Mouse (Mus musculus) limb, embryonic 15.5 days (tissue): ENCODE results near the gene Cntf. TPM values are rescaled to one million over a fixed set of nuclear protein-coding genes. Genes with fewer than 3 reads are reported as not detected.

Source experiments
- ATAC-seq: fragments of 200-750 bp; cut with Nextera tagmentation; 2 replicates; pipeline ENCODE4 v1.8.0; 2017; ENCODE audit warnings: low read depth, moderate TSS enrichment; ENCODE audit not compliant: insufficient number of reproducible peaks, low FRiP score, low TSS enrichment
- H3K27ac ChIP-seq: fragments of 300-500 bp; sonication (generic); 2 replicates; pipeline ENCODE4 v1.5.1; 2015; ENCODE audit warnings: moderate library complexity, mild to moderate bottlenecking, inconsistent platforms
- H3K27me3 ChIP-seq: fragments of 300-500 bp; sonication (generic); 2 replicates; pipeline ENCODE4 v1.6.1; 2015; ENCODE audit warnings: inconsistent platforms
- H3K36me3 ChIP-seq: fragments of 300-500 bp; sonication (generic); 2 replicates; pipeline ENCODE4 v1.6.1; 2015; ENCODE audit warnings: inconsistent platforms
- H3K4me1 ChIP-seq: fragments of 300-500 bp; sonication (generic); 2 replicates; pipeline ENCODE4 v1.6.1; 2015; ENCODE audit warnings: inconsistent platforms
- H3K4me2 ChIP-seq: fragments of 300-500 bp; sonication (generic); 2 replicates; pipeline ENCODE4 v1.6.1; 2015; ENCODE audit warnings: mild to moderate bottlenecking, inconsistent platforms
- H3K4me3 ChIP-seq: fragments of 300-500 bp; sonication (generic); 2 replicates; pipeline ENCODE4 v1.5.1; 2015; ENCODE audit warnings: mild to moderate bottlenecking, inconsistent platforms
- H3K9ac ChIP-seq: fragments of 300-500 bp; sonication (generic); 2 replicates; pipeline ENCODE4 v1.6.1; 2015; ENCODE audit warnings: inconsistent platforms
- H3K9me3 ChIP-seq: fragments of 300-500 bp; sonication (generic); 2 replicates; pipeline ENCODE4 v1.6.1; 2016; ENCODE audit warnings: inconsistent platforms
- WGBS: fragments of 180-500 bp; shearing (Covaris S2); methylation state at CpG from one replicate; pipeline ENCODE4 v1.1.7; 2015; 5-methylcytosine and 5-hydroxymethylcytosine counted together
- polyA plus RNA-seq: library from polyadenylated mRNA; unstranded; fragments of >200 nt; fragmentation: Nextera tagmentation; extraction: Ambion mirVana; gene quantifications from 2 replicates; pipeline ENCODE4 v1.2.1, GENCODE M21; 2015

Gene Cntf
- polyA plus RNA-seq, 1 experiment from 2014 or later, result 0.87 TPM

- Histone ChIP-seq H3K4me2 (peak overlapping the region; percentile 70), H3K27me3 (no peaks in the 10 kb centered on the region), H3K27ac (peak overlapping the region; percentile 100), H3K4me3 (peak overlapping the region; percentile 99), H3K36me3 (no peaks in the 10 kb centered on the region), H3K4me1 (peaks cover 2% of the 10 kb centered on the region; the same call in 1 of the 2 replicates), H3K9ac (peak overlapping the region; percentile 50), H3K9me3 (no peaks in the 10 kb centered on the region)
- under 1% methylated on average over 29 of the region's 29 CpGs for WGBS
- ATAC-seq, result no peak; the same call in 1 of the 2 replicates
Measured at GRCm38 (mm10) chr19:12796328-12796931, 31.0 kb upstream of the Cntf start.

DNA sequence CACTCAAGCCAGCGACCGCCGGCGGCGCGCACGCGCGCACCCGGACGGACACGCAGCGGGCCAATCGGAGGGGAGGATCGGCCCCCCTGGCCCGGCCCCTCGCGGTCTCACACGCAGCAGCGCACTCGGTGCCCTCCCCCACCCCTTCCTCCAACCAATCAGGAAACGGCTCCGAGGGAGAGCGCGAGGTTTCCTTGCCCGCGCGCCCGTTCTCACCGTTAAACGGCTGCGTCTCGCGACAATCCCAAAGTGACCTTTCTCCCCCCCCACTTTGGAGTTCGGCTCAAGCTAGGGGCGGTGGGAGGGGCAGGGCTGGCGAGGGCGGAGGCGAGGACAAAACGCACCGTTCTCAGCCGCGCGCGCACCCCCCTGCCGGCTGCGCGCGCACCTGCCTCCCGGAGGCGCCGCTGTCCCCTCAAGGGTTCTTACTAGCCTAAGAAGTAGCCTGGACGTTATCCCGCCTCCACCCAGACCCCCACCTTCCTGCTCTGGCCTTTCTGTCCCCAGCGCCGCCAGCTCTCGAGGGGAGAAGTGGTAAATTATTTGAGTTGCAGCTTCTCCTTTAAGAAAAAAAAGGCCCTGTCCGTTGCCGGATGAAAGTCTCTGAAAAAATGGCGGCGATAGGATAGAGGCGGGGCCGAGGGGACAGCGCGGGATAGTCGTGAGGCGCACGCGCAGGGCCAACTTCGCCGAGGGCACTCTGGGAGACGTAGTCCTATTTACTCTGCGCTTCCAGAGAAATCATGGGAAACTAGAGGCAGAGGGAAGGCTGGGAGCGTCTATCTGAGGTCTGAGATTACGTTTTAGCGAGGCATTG, 30.3 kb upstream of the Cntf start, which contains the start of the genes Zfp91 and Lpxn:
Gene Zfp91, minus strand, starts transcription at position 616 of the 817 bp plus-strand sequence.
Gene Lpxn, plus strand, starts transcription at position 683 of the 817 bp plus-strand sequence.
- WGBS, result under 1% methylated on average over 61 of the region's 76 CpGs
- Histone ChIP-seq H3K27ac (peak within 1 kb of the TSS; percentile 100), H3K4me1 (peaks cover 2% of the 10 kb centered on the region; the same call in 1 of the 2 replicates), H3K27me3 (no peaks in the 10 kb centered on the region), H3K4me2 (peak within 1 kb of the TSS; percentile 70), H3K9ac (peak within 1 kb of the TSS; percentile 97), H3K9me3 (no peaks in the 10 kb centered on the region), H3K4me3 (peak within 1 kb of the TSS; percentile 99), H3K36me3 (no peaks in the 10 kb centered on the region)
- peak; percentile 95 for ATAC-seq

GRCm38 (mm10) chr19:12795110-12795509, 29.7 kb upstream of the Cntf start:
- Histone ChIP-seq H3K36me3 (no peaks in the 10 kb centered on the region), H3K27ac (peak overlapping the region; percentile 100), H3K4me2 (peak overlapping the region; percentile 52), H3K9ac (peak overlapping the region; percentile 97), H3K4me3 (peak overlapping the region; percentile 99), H3K27me3 (no peaks in the 10 kb centered on the region), H3K4me1 (peaks cover 2% of the 10 kb centered on the region; the same call in 1 of the 2 replicates), H3K9me3 (no peaks in the 10 kb centered on the region)
- peak; percentile 5; the same call in 1 of the 2 replicates for ATAC-seq
- under 1% methylated on average over 44 of the region's 63 CpGs for WGBS

- peak; percentile 57 for ATAC-seq
- Histone ChIP-seq H3K4me1 (peaks cover 2% of the 10 kb centered on the region; the same call in 1 of the 2 replicates), H3K9ac (peak overlapping the region; percentile 97), H3K4me2 (peak overlapping the region; percentile 52), H3K4me3 (peak overlapping the region; percentile 99), H3K36me3 (no peaks in the 10 kb centered on the region), H3K9me3 (no peaks in the 10 kb centered on the region), H3K27me3 (no peaks in the 10 kb centered on the region), H3K27ac (peak overlapping the region; percentile 100)
- under 1% methylated on average over 36 of the region's 39 CpGs for WGBS
Measured at GRCm38 (mm10) chr19:12794056-12795044, 28.9 kb upstream of the Cntf start.

GRCm38 (mm10) chr19:12792374-12792773, 26.9 kb upstream of the Cntf start:
- Histone ChIP-seq H3K36me3 (no peaks in the 10 kb centered on the region), H3K27me3 (no peaks in the 10 kb centered on the region), H3K27ac (no peak overlapping the region), H3K9ac (no peak overlapping the region), H3K4me2 (no peak overlapping the region), H3K9me3 (no peaks in the 10 kb centered on the region), H3K4me1 (peaks cover 2% of the 10 kb centered on the region; the same call in 1 of the 2 replicates), H3K4me3 (no peak overlapping the region)
- ATAC-seq, result no peak

DNA sequence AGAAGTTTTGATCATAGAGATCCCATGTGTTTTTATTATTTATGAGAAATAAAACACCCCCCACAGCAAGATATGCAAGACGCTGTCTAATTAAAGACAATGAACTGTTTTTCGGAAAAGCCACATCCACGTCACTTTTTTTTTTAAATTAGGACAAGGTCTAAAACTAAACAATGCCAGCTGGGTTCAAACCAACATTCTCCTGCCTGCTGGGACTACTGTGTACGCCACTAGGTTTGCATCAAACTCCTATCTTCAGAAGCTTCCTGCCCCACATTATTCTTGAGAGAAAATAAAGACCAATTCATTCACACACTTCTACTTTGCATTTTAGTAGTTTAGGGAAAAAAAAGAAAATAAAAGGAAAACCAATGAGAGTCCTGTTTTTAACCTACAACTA, 22.3 kb upstream of the Cntf start:
- no peak overlapping the region for H3K4me2 ChIP-seq
- H3K4me3 ChIP-seq, result no peak overlapping the region
- H3K36me3 ChIP-seq, result no peaks in the 10 kb centered on the region
- no peak overlapping the region for H3K9ac ChIP-seq
- no peak for ATAC-seq
- H3K9me3 ChIP-seq, result no peaks in the 10 kb centered on the region
- no peaks in the 10 kb centered on the region for H3K27me3 ChIP-seq
- WGBS, result 35% methylated on average over 4 of the region's 4 CpGs
- no peak overlapping the region for H3K27ac ChIP-seq
- H3K4me1 ChIP-seq, result no peaks in the 10 kb centered on the region; the same call in 1 of the 2 replicates

DNA sequence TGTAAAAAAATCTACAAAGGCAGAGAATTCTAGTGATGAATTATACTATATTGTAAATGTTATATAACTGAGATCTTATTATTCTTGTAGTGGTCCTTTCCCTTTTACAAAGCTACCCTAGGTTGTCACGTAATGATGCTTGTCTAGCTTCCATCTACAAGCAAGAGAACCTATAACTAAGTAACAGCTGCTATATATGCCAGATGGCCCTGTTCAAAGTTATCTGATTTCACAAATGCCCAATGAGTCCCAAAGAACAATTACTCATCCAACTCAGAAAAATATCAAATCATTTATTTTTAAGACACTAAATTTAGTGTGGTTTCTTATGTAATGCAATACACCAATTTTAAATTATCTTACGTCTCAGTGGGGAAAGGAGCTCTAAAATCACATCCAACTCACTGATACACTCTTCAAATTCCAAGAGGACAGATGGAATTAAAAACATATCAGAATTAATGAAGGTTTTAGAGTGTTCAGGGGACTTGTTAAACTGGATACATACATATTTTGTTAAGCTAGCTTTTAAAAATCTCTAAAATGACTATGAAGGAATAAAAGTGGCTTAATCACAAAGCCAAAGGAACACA, 21.5 kb upstream of the Cntf start:
- H3K4me3 ChIP-seq, result no peak overlapping the region
- ATAC-seq, result no peak
- no peaks in the 10 kb centered on the region for H3K27me3 ChIP-seq
- H3K4me2 ChIP-seq, result no peak overlapping the region
- 60% methylated on average over 2 of the region's 2 CpGs for WGBS
- H3K9me3 ChIP-seq, result no peaks in the 10 kb centered on the region
- H3K9ac ChIP-seq, result no peak overlapping the region
- H3K36me3 ChIP-seq, result no peaks in the 10 kb centered on the region
- no peak overlapping the region for H3K27ac ChIP-seq
- H3K4me1 ChIP-seq, result no peaks in the 10 kb centered on the region; the same call in 1 of the 2 replicates

- H3K4me2 ChIP-seq, result no peak overlapping the region
- no peak overlapping the region for H3K9ac ChIP-seq
- no peaks in the 10 kb centered on the region for H3K4me1 ChIP-seq
- no peaks in the 10 kb centered on the region for H3K27me3 ChIP-seq
- H3K4me3 ChIP-seq, result no peak overlapping the region
- H3K27ac ChIP-seq, result no peak overlapping the region
- peaks cover 17% of the 10 kb centered on the region for H3K36me3 ChIP-seq
- no peak for ATAC-seq
- no peaks in the 10 kb centered on the region for H3K9me3 ChIP-seq
Measured at GRCm38 (mm10) chr19:12780437-12780836, 15.0 kb upstream of the Cntf start.

GRCm38 (mm10) chr19:12770888-12771287, 5.5 kb upstream of the Cntf start:
- no peak overlapping the region for H3K9ac ChIP-seq
- no peaks in the 10 kb centered on the region for H3K9me3 ChIP-seq
- no peaks in the 10 kb centered on the region for H3K4me1 ChIP-seq
- WGBS, result 85% methylated on average over 5 of the region's 5 CpGs
- no peak overlapping the region for H3K27ac ChIP-seq
- peaks cover 48% of the 10 kb centered on the region for H3K36me3 ChIP-seq
- no peak overlapping the region for H3K4me3 ChIP-seq
- no peak for ATAC-seq
- no peaks in the 10 kb centered on the region for H3K27me3 ChIP-seq
- H3K4me2 ChIP-seq, result no peak overlapping the region

- Histone ChIP-seq H3K4me1 (no peaks in the 10 kb centered on the region), H3K27me3 (no peaks in the 10 kb centered on the region), H3K36me3 (peaks cover 33% of the 10 kb centered on the region), H3K4me3 (no peak overlapping the region), H3K9me3 (no peaks in the 10 kb centered on the region), H3K27ac (no peak overlapping the region), H3K4me2 (no peak overlapping the region), H3K9ac (no peak overlapping the region)
- ATAC-seq, result no peak
- 59% methylated on average over 2 of the region's 2 CpGs for WGBS
Measured at GRCm38 (mm10) chr19:12762212-12763130, 3.0 kb downstream of the Cntf start.
